Mouse (Mus musculus) c-Kit-negative CD71-positive TER-119-positive erythroid progenitor cells, embryonic 14.5 days (primary cell): ENCODE data around the gene Mcat.

Experiments used
- DNase-seq: peaks from one replicate; pipeline ENCODE4 v3.0.0-alpha.2; 2013; ENCODE audit warnings: low read depth, low spot score

Gene Mcat

DNA sequence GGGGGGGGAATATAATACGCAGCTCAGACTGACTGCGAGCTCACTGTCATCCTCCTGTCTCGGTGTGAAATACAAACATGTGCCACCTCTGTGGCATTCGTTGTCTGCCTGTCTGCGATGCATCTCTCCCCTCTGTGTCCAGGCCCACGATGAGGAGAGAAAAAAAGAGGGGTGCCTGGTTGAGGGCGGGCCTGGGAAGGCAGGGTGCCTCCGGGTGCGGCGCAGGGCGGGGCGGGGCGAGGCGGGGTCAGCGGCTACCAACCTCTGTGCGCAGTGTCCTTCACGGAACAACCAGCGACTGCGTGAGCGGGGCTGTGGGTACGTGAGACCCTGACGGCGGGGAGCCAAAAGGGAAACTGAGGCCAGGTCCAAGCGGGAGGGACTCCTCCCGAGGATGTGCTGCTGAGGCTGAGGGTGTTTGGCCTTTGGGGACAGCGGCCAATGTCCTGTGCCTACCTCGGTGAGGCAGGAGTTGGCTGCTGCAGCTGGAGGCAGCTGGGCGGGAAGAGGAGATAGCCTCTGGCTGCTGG, at the start of gene Mcat, which contains the start of gene Tspo:
Mcat (minus strand) TSS at position 461 of the 530 bp plus-strand sequence.
Tspo (plus strand) TSS at position 266 of the 530 bp plus-strand sequence.
- peak; percentile 70 for DNase-seq

GRCm38 (mm10) chr15:83607115-83607802, 43.7 kb upstream of the Mcat start:
- DNase-seq: peak; percentile 77

- DNase-seq: no peak
Observed at GRCm38 (mm10) chr15:83606700-83607099, 43.1 kb upstream of the Mcat start.

- DNase-seq: no peak
Observed at GRCm38 (mm10) chr15:83606216-83606615, 42.6 kb upstream of the Mcat start.

GRCm38 (mm10) chr15:83603426-83603825, 39.8 kb upstream of the Mcat start:
- DNase-seq: no peak

GRCm38 (mm10) chr15:83603046-83603396, 39.4 kb upstream of the Mcat start:
- no peak for DNase-seq

DNA sequence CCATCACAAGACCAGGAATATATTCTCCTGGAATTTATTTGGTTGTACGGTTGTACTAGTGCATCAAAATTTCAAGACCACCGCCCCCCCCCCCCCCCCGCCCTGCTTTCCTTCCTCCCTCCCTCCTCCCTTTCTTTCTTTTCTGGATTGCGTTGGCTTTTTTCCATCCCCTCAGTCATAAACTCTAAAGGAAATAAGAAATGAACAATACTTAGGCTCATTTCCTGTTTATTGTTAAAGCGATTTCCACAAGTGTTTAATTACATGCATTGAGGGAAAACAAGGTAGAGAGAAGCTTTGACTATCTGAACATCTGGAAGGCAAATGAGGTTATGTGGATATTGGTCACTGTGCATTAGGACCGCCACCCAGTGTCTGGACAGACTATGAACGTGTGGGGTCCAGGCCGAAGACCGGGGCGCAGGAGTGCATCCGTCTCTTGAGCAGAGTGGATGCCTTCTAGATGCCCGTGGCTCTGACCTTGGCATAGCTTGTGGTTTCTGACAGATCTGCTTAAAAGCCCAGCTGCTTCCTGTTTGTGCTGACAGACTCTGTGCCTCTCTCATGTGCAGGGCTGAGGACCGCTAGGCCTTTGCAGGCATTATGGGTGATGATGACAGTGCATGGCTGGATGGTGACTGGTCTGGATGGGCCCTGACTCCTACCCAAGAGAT, 38.9 kb upstream of the Mcat start:
- DNase-seq: no peak

GRCm38 (mm10) chr15:83601185-83601584, 37.6 kb upstream of the Mcat start:
- DNase-seq: no peak

DNA sequence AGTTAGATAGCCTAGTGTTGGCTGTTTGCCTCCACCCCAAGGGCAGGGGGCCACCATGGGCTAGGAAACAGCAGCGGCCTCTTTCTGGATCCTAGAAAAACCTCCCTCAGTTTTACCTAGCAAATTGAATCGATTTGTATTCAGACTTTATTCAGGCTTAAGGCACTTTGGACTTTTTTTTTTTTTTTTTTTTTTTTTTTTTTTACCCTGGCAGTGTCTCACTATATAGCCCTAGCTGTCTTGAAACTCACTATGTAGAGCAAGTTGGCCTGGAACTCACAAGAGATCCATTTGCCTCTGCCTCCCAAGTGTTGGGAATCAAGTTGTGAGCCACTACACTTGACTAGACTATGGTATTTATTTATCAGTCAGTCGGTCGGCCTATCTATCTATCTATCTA, 33.2 kb upstream of the Mcat start:
- no peak for DNase-seq

DNA sequence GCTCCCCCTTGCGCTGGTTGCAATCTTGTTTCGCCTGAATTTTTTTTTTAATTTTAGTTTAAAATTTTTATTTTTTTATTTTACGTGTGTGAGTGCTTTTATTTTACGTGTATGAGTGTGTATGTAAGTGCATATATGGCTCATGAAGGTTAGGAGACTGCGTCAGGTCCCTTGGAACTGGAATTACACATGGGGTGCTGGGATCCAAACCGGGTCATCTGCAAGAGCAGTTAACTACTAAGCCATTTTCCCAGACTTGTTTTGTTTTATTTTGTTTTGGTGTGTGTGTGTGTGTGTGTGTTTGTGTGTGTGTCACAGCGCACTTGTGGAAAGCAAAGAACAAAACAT, 31.8 kb upstream of the Mcat start:
- DNase-seq: no peak

- peak; percentile 99 for DNase-seq
Observed at GRCm38 (mm10) chr15:83594513-83595363, 31.2 kb upstream of the Mcat start, which contains the start of gene Ttll12. Ttll12 (minus strand) TSS chr15:83595157.

DNA sequence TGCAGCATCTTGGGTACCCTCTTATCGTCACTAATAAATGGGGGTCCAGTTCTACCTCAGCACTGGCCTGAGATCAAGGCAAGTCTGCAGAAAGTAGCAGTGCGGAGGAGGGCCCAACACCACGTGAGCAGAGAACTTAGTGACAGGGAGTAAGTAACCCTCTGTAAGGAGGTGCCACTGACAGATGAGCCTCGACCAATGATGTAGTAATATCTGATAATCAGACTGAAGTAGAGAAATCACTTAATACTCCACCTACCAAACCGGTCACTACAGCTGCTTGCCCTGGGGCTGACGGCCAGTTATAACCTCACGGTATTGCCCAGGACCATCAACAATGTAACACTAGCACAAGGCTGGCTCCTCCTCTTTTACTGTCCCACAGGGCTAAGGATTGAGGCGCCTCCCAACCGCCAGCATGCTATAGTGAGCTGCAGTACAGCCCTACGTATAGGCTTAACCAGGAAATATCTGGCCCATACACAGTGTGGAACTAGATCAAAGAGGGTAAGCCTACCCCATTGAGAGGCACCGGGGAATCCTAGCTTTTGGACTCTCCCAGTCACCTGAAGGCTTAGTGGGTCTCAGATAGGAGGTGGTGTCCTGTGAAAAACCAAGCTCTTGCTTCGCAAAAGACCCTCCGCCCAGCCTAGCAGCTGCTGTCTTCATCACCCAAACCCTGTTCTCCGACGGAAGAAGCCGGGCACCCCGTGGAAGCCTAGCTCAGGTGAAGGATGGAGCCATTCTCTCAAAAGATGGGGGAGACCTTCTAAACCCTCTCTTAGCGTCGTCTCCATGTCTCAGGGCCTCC, 30.3 kb upstream of the Mcat start:
- DNase-seq: peak; percentile 60

GRCm38 (mm10) chr15:83593189-83593585, 29.6 kb upstream of the Mcat start:
- DNase-seq: no peak

GRCm38 (mm10) chr15:83592260-83593188, 28.9 kb upstream of the Mcat start:
- peak; percentile 67 for DNase-seq

GRCm38 (mm10) chr15:83591758-83592157, 28.2 kb upstream of the Mcat start:
- no peak for DNase-seq

- DNase-seq: no peak
Observed at GRCm38 (mm10) chr15:83590841-83591240, 27.3 kb upstream of the Mcat start.

DNA sequence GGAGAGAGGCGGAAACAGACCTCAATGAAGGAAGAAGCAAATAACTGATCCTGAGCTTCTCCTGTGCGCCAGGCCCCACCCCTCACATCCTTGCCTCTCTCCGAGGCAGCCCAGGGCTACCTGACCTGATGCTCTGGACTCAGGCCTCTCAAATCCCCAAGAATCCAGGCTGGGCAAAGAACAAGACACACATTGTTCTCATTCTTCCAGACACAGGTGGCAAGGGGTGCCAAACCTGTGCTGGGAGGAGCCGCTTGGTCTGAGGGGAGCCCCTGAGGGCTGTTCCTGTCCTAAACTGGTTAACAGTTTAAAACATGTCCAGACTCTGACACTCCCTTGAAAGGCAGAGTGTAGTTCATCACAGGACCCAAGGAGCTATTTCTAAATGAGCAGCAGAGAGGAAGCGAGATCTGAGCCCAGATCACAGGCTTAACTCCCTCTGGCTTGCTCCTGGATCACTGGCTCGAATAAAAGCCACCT, 21.2 kb upstream of the Mcat start:
- DNase-seq: no peak

DNA sequence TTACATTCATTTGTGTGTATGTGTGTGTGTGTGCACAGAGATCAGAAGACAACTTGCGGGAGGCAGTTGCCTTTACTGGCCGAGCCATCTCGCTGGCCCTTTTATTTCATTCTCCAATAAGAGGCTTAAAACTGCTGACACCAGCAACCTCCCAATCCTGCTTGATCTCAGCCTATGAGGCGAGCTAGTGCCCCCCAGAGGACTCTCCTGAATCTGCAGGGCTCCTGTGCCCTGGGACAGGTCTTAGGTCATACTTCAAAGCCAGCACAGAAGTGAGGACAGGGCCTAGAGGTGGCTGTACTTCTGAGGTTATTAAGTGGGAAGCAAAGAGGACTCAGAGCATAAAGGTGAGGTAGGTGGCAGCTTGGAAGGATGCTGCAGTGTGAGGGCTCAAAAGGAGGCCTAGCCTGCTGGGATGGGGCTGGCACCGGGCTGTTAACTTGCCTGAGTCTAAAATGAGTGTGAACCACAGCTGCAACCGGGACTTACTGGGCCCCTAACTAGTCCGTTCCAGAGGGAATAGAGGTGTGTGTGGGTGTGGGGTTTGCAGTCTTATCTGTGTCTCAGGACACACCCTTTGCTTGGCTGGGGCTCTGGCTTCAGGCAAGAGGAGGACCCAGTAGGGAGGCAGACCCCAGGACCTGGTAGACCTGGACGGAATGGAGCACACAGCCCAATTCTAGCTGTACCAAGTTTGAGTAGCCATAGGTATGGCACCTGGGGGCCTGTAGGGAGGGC, 20.0 kb upstream of the Mcat start:
- no peak for DNase-seq

DNA sequence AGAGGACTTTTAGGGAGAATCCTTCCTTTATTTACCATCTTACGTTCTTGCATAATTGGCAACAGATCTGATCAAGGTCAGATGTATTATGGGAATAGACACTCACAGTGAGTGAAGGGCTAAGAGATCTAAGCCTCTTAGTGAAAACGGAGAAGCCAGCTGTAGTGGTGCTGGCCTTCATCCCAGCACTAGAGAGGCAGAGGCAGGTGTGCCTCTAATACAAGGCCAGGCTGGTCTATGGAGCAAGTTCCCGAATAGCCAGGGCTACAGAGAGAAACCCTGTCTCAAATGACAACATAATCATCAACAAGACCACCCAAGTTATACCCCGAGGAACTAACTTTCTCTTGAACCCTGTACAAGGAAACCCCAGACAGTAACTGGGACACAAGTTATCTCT, 19.3 kb upstream of the Mcat start:
- no peak for DNase-seq
